Mouse (Mus musculus): ENCODE measurements at regions not wholly inside any gene's neighbourhood (a gene's known extent, or its start where the extent isn't known, plus 50 kb on each side); places are given as distances from the start of the nearest gene placed in this dataset.

DNA sequence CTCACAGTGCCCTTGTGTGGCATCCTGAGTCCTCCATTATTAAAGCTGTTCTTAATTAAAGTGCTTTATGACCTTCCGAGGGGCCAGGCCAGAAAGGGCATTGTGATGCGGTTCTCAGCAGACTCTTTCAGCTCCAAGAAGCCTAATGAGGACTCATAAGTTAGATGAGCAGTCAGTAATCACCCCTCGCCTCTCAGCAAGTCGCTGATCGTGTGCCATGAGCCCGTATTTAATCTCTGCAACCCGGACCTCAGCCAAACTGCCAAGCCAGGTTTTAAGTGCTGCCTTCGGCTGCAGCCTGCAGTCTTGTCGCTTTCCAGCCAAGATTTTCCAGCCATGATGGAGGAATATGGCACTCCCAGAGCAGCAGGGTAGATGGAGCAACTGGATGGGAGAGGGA is 56.1 kb upstream of the Rbfox1 start:
- Histone ChIP-seq H3K4me3 (replicated peaks; ENCODE audit: low read depth, low read length) (no peak overlapping the region), H3K27ac (no peak overlapping the region), H3K27me3 (ENCODE audit: insufficient read depth, low read length) (no peaks in the 10 kb centered on the region), H3K9me3 (replicated peaks; ENCODE audit: low read length) (no peaks in the 10 kb centered on the region), H3K36me3 (ENCODE audit: insufficient read depth, low read length) (no peaks in the 10 kb centered on the region), H3K4me2 (ENCODE audit: low read length) (no peak overlapping the region), H3K4me1 (replicated peaks; ENCODE audit: insufficient read depth, low read length) (no peaks in the 10 kb centered on the region), H3K9ac (ENCODE audit: low read depth, low read length) (no peak overlapping the region)
- DNase-seq (ENCODE audit: low spot score) (no peak), ATAC-seq (replicated peaks; ENCODE audit: low FRiP score, low read depth) (no peak)
- WGBS: 62% methylated on average over 9 of the region's 9 CpGs
- no peak for TF ChIP-seq CTCF (IDR thresholded peaks at IDR 0.05; ENCODE audit: low read depth)

GRCm38 (mm10) chr16:5823316-5823715 is 61.8 kb upstream of the Rbfox1 start:
- no peak overlapping the region for H3K9ac ChIP-seq (ENCODE audit: low read depth, low read length)
- H3K36me3 ChIP-seq (ENCODE audit: insufficient read depth, low read length): no peaks in the 10 kb centered on the region
- no peak overlapping the region for H3K27ac ChIP-seq
- no peaks in the 10 kb centered on the region for H3K9me3 ChIP-seq (replicated peaks; ENCODE audit: low read length)
- H3K4me2 ChIP-seq (ENCODE audit: low read length): no peak overlapping the region
- no peak for TF ChIP-seq CTCF (IDR thresholded peaks at IDR 0.05; ENCODE audit: low read depth)
- H3K27me3 ChIP-seq (ENCODE audit: insufficient read depth, low read length): no peaks in the 10 kb centered on the region
- H3K4me3 ChIP-seq (replicated peaks; ENCODE audit: low read depth, low read length): no peak overlapping the region
- ATAC-seq (replicated peaks; ENCODE audit: low FRiP score, low read depth) (no peak), DNase-seq (ENCODE audit: low spot score) (no peak)
- WGBS: 60% methylated on average over 1 of the region's 1 CpGs
- H3K4me1 ChIP-seq (replicated peaks; ENCODE audit: insufficient read depth, low read length): no peaks in the 10 kb centered on the region

- Histone ChIP-seq H3K36me3 (ENCODE audit: insufficient read depth, low read length) (no peaks in the 10 kb centered on the region), H3K27me3 (ENCODE audit: insufficient read depth, low read length) (no peaks in the 10 kb centered on the region), H3K4me3 (replicated peaks; ENCODE audit: low read depth, low read length) (no peak overlapping the region), H3K4me2 (ENCODE audit: low read length) (no peak overlapping the region), H3K4me1 (replicated peaks; ENCODE audit: insufficient read depth, low read length) (no peaks in the 10 kb centered on the region), H3K9ac (ENCODE audit: low read depth, low read length) (no peak overlapping the region), H3K9me3 (replicated peaks; ENCODE audit: low read length) (no peaks in the 10 kb centered on the region), H3K27ac (no peak overlapping the region)
- no peak for ATAC-seq (replicated peaks; ENCODE audit: low FRiP score, low read depth)
- 52% methylated on average over 3 of the region's 3 CpGs for WGBS
- DNase-seq (ENCODE audit: low spot score): no peak
- TF ChIP-seq CTCF (IDR thresholded peaks at IDR 0.05; ENCODE audit: low read depth): no peak
Observed at GRCm38 (mm10) chr16:5817166-5817565, 68.0 kb upstream of the Rbfox1 start.

GRCm38 (mm10) chr16:5812245-5812820 is 72.8 kb upstream of the Rbfox1 start:
- no peak for TF ChIP-seq CTCF (IDR thresholded peaks at IDR 0.05; ENCODE audit: low read depth)
- H3K27ac ChIP-seq: no peak overlapping the region
- H3K4me3 ChIP-seq (replicated peaks; ENCODE audit: low read depth, low read length): no peak overlapping the region
- DNase-seq (ENCODE audit: low spot score) (no peak), ATAC-seq (replicated peaks; ENCODE audit: low FRiP score, low read depth) (no peak)
- H3K9me3 ChIP-seq (replicated peaks; ENCODE audit: low read length): no peaks in the 10 kb centered on the region
- H3K27me3 ChIP-seq (ENCODE audit: insufficient read depth, low read length): no peaks in the 10 kb centered on the region
- WGBS: 79% methylated on average over 2 of the region's 2 CpGs
- H3K36me3 ChIP-seq (ENCODE audit: insufficient read depth, low read length): no peaks in the 10 kb centered on the region
- no peak overlapping the region for H3K4me2 ChIP-seq (ENCODE audit: low read length)
- no peak overlapping the region for H3K9ac ChIP-seq (ENCODE audit: low read depth, low read length)
- H3K4me1 ChIP-seq (replicated peaks; ENCODE audit: insufficient read depth, low read length): no peaks in the 10 kb centered on the region

- Histone ChIP-seq H3K9me3 (replicated peaks; ENCODE audit: low read length) (no peaks in the 10 kb centered on the region), H3K9ac (ENCODE audit: low read depth, low read length) (no peak overlapping the region), H3K4me1 (replicated peaks; ENCODE audit: insufficient read depth, low read length) (no peaks in the 10 kb centered on the region), H3K4me2 (ENCODE audit: low read length) (no peak overlapping the region), H3K36me3 (ENCODE audit: insufficient read depth, low read length) (no peaks in the 10 kb centered on the region), H3K27me3 (ENCODE audit: insufficient read depth, low read length) (no peaks in the 10 kb centered on the region), H3K27ac (no peak overlapping the region), H3K4me3 (replicated peaks; ENCODE audit: low read depth, low read length) (no peak overlapping the region)
- WGBS: 49% methylated on average over 2 of the region's 2 CpGs
- no peak for TF ChIP-seq CTCF (IDR thresholded peaks at IDR 0.05; ENCODE audit: low read depth)
- DNase-seq (ENCODE audit: low spot score): no peak
- ATAC-seq (replicated peaks; ENCODE audit: low FRiP score, low read depth): no peak
Observed at GRCm38 (mm10) chr16:5811654-5811992, 73.5 kb upstream of the Rbfox1 start.

- WGBS: 54% methylated on average over 10 of the region's 10 CpGs
- H3K4me1 ChIP-seq (replicated peaks; ENCODE audit: insufficient read depth, low read length): no peaks in the 10 kb centered on the region
- no peak for TF ChIP-seq CTCF (IDR thresholded peaks at IDR 0.05; ENCODE audit: low read depth)
Observed at GRCm38 (mm10) chr16:5810986-5811653, 74.0 kb upstream of the Rbfox1 start.

GRCm38 (mm10) chr16:5798188-5798587 is 87.0 kb upstream of the Rbfox1 start:
- WGBS: 64% methylated on average over 7 of the region's 7 CpGs
- Histone ChIP-seq H3K4me3 (replicated peaks; ENCODE audit: low read depth, low read length) (no peak overlapping the region), H3K9me3 (replicated peaks; ENCODE audit: low read length) (no peaks in the 10 kb centered on the region), H3K9ac (ENCODE audit: low read depth, low read length) (no peak overlapping the region), H3K4me2 (ENCODE audit: low read length) (no peak overlapping the region), H3K27ac (no peak overlapping the region), H3K4me1 (replicated peaks; ENCODE audit: insufficient read depth, low read length) (no peaks in the 10 kb centered on the region), H3K27me3 (ENCODE audit: insufficient read depth, low read length) (no peaks in the 10 kb centered on the region), H3K36me3 (ENCODE audit: insufficient read depth, low read length) (no peaks in the 10 kb centered on the region)
- ATAC-seq (replicated peaks; ENCODE audit: low FRiP score, low read depth) (no peak), DNase-seq (ENCODE audit: low spot score) (no peak)
- no peak for TF ChIP-seq CTCF (IDR thresholded peaks at IDR 0.05; ENCODE audit: low read depth)

More at GRCm38 (mm10) chr16:5810986-5811653, 74.0 kb upstream of the Rbfox1 start:
- Histone ChIP-seq H3K27ac (no peak overlapping the region), H3K9ac (ENCODE audit: low read depth, low read length) (no peak overlapping the region), H3K36me3 (ENCODE audit: insufficient read depth, low read length) (no peaks in the 10 kb centered on the region), H3K4me3 (replicated peaks; ENCODE audit: low read depth, low read length) (no peak overlapping the region), H3K9me3 (replicated peaks; ENCODE audit: low read length) (no peaks in the 10 kb centered on the region), H3K4me2 (ENCODE audit: low read length) (no peak overlapping the region), H3K27me3 (ENCODE audit: insufficient read depth, low read length) (no peaks in the 10 kb centered on the region)
- ATAC-seq (replicated peaks; ENCODE audit: low FRiP score, low read depth) (no peak), DNase-seq (ENCODE audit: low spot score) (no peak)
